Mouse (Mus musculus) neural tube, embryonic 11.5 days (tissue): ENCODE results near the gene Gm17581. TPM values are rescaled to one million over a fixed set of nuclear protein-coding genes. Genes with fewer than 3 reads are reported as not detected.
A peak's percentile ranks its signal among the peaks of the same experiment; 100 is the strongest.

Source experiments
- ATAC-seq: fragments of 200-750 bp; cut with Nextera tagmentation; 2 replicates; pipeline ENCODE4 v1.8.0; 2017; ENCODE audit warnings: moderate number of reproducible peaks, mild to moderate bottlenecking, moderate TSS enrichment, moderate library complexity; ENCODE audit not compliant: insufficient read depth, low FRiP score, low TSS enrichment
- DNase-seq: peaks from one replicate; pipeline ENCODE4 v3.0.0-alpha.2; 2015; ENCODE audit warnings: low spot score
- H3K27ac ChIP-seq: fragments of 300-500 bp; sonication (generic); 2 replicates; pipeline ENCODE4 v1.5.1; 2014; ENCODE audit warnings: low read depth, mild to moderate bottlenecking, low read length
- H3K27me3 ChIP-seq: fragments of 300-500 bp; sonication (generic); 2 replicates; pipeline ENCODE4 v1.6.1; 2014; ENCODE audit warnings: mild to moderate bottlenecking, low read length, mixed read lengths; ENCODE audit not compliant: control insufficient read depth, insufficient read depth
- H3K36me3 ChIP-seq: fragments of 300-500 bp; sonication (generic); 2 replicates; pipeline ENCODE4 v1.6.1; 2014; ENCODE audit warnings: mild to moderate bottlenecking, low read length, moderate library complexity, mixed read lengths; ENCODE audit not compliant: control insufficient read depth, insufficient read depth
- H3K4me1 ChIP-seq: fragments of 300-500 bp; sonication (generic); 2 replicates; pipeline ENCODE4 v1.6.1; 2014; ENCODE audit warnings: low read length, mixed read lengths; ENCODE audit not compliant: control insufficient read depth, insufficient read depth
- H3K4me2 ChIP-seq: fragments of 300-500 bp; sonication (generic); 2 replicates; pipeline ENCODE4 v1.6.1; 2014; ENCODE audit warnings: low read depth, mild to moderate bottlenecking, moderate library complexity
- H3K4me3 ChIP-seq: fragments of 300-500 bp; sonication (generic); 2 replicates; pipeline ENCODE4 v1.5.1; 2014; ENCODE audit warnings: low read depth, low read length
- H3K9ac ChIP-seq: fragments of 300-500 bp; sonication (generic); 2 replicates; pipeline ENCODE4 v1.6.1; 2014; ENCODE audit warnings: mild to moderate bottlenecking, low read length
- H3K9me3 ChIP-seq: fragments of 300-500 bp; sonication (generic); 2 replicates; pipeline ENCODE4 v1.6.1; 2016; ENCODE audit warnings: low read length; ENCODE audit not compliant: control insufficient read depth
- whole genome bisulfite sequencing: fragments of 180-500 bp; shearing (Covaris S2); extraction: QIAGEN DNeasy Blood & Tissue Kit; methylation state at CpG from one replicate; pipeline ENCODE4 v1.1.7; 2014; 5-methylcytosine and 5-hydroxymethylcytosine counted together
- polyA plus RNA-seq: library from polyadenylated mRNA; unstranded; fragments of >200 nt; fragmentation: Nextera tagmentation; extraction: Ambion mirVana; gene quantifications from 2 replicates; pipeline ENCODE4 v1.2.1, GENCODE M21; 2014

The Gm17581 gene
- polyA plus RNA-seq, 1 experiment from 2014 or later: not detected

GRCm38 (mm10) chr2:155691723-155692493 lies 43.8 kb downstream of the Gm17581 start, which contains the start of gene Trpc4ap:
Gene Trpc4ap (minus strand): TSS chr2:155692384.
- Histone ChIP-seq H3K4me1 (peaks cover 9% of the 10 kb centered on the region), H3K9me3 (no peaks in the 10 kb centered on the region), H3K4me2 (peak within 1 kb of the TSS; percentile 66), H3K27ac (peak within 1 kb of the TSS; percentile 86), H3K4me3 (peak within 1 kb of the TSS; percentile 84), H3K36me3 (no peaks in the 10 kb centered on the region; the same call in 1 of the 2 replicates), H3K27me3 (no peaks in the 10 kb centered on the region), H3K9ac (peak within 1 kb of the TSS; percentile 90)
- ATAC-seq (peak; percentile 91), DNase-seq (peak; percentile 96)
- under 1% methylated on average over 61 of the region's 72 CpGs for WGBS

DNA sequence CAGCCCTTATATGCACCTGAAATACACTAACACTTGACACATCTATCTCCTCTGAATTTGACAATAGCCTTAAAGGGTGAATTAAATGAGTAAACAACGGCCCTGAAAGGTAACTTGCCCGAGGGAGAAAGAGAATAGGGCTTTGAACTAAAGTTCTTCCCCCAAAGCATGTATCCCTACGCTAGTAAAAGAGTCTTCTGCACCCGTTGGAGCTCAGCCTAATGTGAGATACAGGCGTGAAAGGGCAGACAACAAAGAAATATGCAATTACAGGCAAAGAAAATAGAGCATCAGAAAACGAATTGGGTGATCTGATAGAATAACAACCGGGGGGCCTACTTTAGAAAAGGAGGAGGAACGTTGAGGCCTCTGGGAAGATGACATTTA lies 44.3 kb downstream of the Gm17581 start:
- Histone ChIP-seq H3K4me2 (peak overlapping the region; percentile 66), H3K4me1 (peaks cover 9% of the 10 kb centered on the region), H3K36me3 (no peaks in the 10 kb centered on the region; the same call in 1 of the 2 replicates), H3K4me3 (peak overlapping the region; percentile 84), H3K9ac (peak overlapping the region; percentile 90), H3K27me3 (no peaks in the 10 kb centered on the region), H3K27ac (peak overlapping the region; percentile 86), H3K9me3 (no peaks in the 10 kb centered on the region)
- WGBS: 7% methylated on average over 8 of the region's 8 CpGs
- ATAC-seq: no peak
- DNase-seq: no peak

- Histone ChIP-seq H3K27ac (no peak overlapping the region), H3K36me3 (no peaks in the 10 kb centered on the region; the same call in 1 of the 2 replicates), H3K4me2 (no peak overlapping the region), H3K27me3 (no peaks in the 10 kb centered on the region), H3K9me3 (no peaks in the 10 kb centered on the region), H3K9ac (no peak overlapping the region), H3K4me3 (no peak overlapping the region), H3K4me1 (peaks cover 9% of the 10 kb centered on the region)
- DNase-seq: no peak
- WGBS: 82% methylated on average over 4 of the region's 4 CpGs
- no peak for ATAC-seq
Measured at GRCm38 (mm10) chr2:155689211-155689610, 46.5 kb downstream of the Gm17581 start.

DNA sequence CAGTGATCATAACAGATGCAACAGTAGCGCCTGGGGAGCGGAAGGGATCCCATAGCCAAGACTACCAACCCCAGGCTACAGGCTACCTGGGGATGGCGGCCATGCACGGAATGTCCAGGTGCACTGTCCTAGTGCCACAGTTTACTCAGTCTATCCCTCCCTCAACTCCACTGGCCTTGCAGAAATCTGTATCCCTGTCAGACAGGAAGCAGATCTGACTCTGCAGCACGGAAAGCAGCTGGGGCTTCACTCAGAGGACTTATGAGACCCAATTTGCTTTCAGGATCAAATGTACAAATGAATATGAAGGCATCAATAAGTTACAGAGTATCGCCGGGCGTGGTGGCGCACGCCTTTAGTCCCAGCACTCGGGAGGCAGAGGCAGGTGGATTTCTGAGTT lies 47.9 kb downstream of the Gm17581 start:
- no peak for ATAC-seq
- no peak for DNase-seq
- WGBS: 96% methylated on average over 11 of the region's 11 CpGs
- H3K9me3 ChIP-seq: no peaks in the 10 kb centered on the region
- H3K4me3 ChIP-seq: no peak overlapping the region
- no peak overlapping the region for H3K27ac ChIP-seq
- no peak overlapping the region for H3K9ac ChIP-seq
- H3K27me3 ChIP-seq: no peaks in the 10 kb centered on the region
- H3K4me1 ChIP-seq: peaks cover 9% of the 10 kb centered on the region
- H3K36me3 ChIP-seq: no peaks in the 10 kb centered on the region; the same call in 1 of the 2 replicates
- no peak overlapping the region for H3K4me2 ChIP-seq

- H3K9me3 ChIP-seq: no peaks in the 10 kb centered on the region
- no peak for ATAC-seq
- 86% methylated on average over 5 of the region's 5 CpGs for WGBS
Measured at GRCm38 (mm10) chr2:155686572-155686971, 49.1 kb downstream of the Gm17581 start.

More at GRCm38 (mm10) chr2:155686572-155686971, 49.1 kb downstream of the Gm17581 start:
- Histone ChIP-seq H3K4me1 (peaks cover 9% of the 10 kb centered on the region), H3K4me2 (no peak overlapping the region), H3K27ac (no peak overlapping the region), H3K36me3 (no peaks in the 10 kb centered on the region; the same call in 1 of the 2 replicates), H3K27me3 (no peaks in the 10 kb centered on the region), H3K4me3 (no peak overlapping the region), H3K9ac (no peak overlapping the region)
- no peak for DNase-seq

Other genes with a start within 250 kb of the Gm17581 start
- 22.0 and 28.8 TPM in 2 replicates for gene Acss2, start 217.9 kb downstream of the Gm17581 start, polyA plus RNA-seq
- 14.4 and 17.1 TPM in 2 replicates for gene Ggt7, start 217.6 kb downstream of the Gm17581 start, polyA plus RNA-seq
- 15.5 and 15.7 TPM in 2 replicates for gene Gss, start 143.1 kb downstream of the Gm17581 start, polyA plus RNA-seq
- gene Myh7b, start 124.7 kb downstream of the Gm17581 start, polyA plus RNA-seq: 1.5 and 1.8 TPM in 2 replicates
- 155 and 166 TPM in 2 replicates for gene Trpc4ap, start 43.5 kb downstream of the Gm17581 start, polyA plus RNA-seq
- gene Edem2, start 6.4 kb downstream of the Gm17581 start, polyA plus RNA-seq: 33.1 and 36.0 TPM in 2 replicates
- gene Procr, start 15.3 kb upstream of the Gm17581 start, polyA plus RNA-seq: 2.6 and 2.8 TPM in 2 replicates
- 4.3 and 5.7 TPM in 2 replicates for gene Mmp24, start 39.5 kb upstream of the Gm17581 start, polyA plus RNA-seq
- 11.1 and 12.2 TPM in 2 replicates for gene BC029722, start 83.6 kb upstream of the Gm17581 start, polyA plus RNA-seq
- gene Eif6, start 91.1 kb upstream of the Gm17581 start, polyA plus RNA-seq: 199 TPM in 2 replicates
- gene Fam83c, start 99.0 kb upstream of the Gm17581 start, polyA plus RNA-seq: 0.15 and 0.27 TPM in 2 replicates
- gene Uqcc1, start 194.4 kb upstream of the Gm17581 start, polyA plus RNA-seq: 84.7 and 88.6 TPM in 2 replicates
- not detected in 2 replicates for gene Gm15557, start 204.9 kb upstream of the Gm17581 start, polyA plus RNA-seq
- gene Gdf5, start 209.5 kb upstream of the Gm17581 start, polyA plus RNA-seq: 1.1 and 1.7 TPM in 2 replicates
- 13.7 and 16.8 TPM in 2 replicates for gene Cep250, start 220.6 kb upstream of the Gm17581 start, polyA plus RNA-seq